Mouse (Mus musculus): ENCODE results near the gene Zfp341.

DNA sequence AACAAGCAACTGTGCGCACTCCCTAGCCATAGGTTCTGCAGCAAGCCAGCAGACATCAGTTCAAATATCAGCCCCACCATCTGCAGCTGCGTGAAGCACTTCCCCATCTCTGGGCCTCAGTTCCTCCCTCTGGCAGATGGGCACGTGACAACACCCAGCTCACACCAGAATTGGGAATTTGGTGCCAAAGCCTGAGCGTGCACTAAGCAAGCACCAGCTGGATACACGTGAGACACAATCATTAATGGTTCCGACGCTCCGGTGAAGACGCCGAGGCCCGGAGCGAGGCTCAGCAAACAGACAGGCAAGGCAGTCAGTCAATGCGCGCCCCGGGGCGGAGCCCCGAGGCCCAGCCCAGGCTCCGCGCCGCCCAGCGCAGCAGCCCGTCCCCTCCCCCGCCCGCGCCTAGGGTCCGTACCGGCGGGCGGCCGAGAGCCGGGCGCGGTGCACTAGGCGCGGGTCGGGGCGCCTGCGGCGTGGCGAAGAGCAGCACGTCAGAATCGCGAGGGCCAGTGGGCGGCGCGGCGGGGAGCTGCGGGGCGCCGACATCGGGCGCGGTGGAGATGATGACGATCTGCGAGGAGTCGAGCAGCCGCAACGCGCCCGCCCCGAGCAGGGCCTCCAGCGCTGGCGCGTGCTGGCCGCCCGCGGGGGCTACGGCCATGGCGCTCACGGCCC lies 43.9 kb upstream of the Zfp341 start:
- TF ChIP-seq CTCF (IDR thresholded peaks at IDR 0.05; ENCODE audit: low read depth, low read length) (no peak), EP300 (IDR thresholded peaks at IDR 0.05; ENCODE audit: insufficient read depth, low read depth, low read length) (no peak)

Data from ES-Bruce4 (cell line).